Mouse (Mus musculus) lung, postnatal 0 days (tissue): ENCODE results near the gene Cdh26.

Source experiments
- CTCF ChIP-seq: IDR thresholded peaks from 2 replicates; pipeline ENCODE4 v1.5.1; 2016; ENCODE audit warnings: antibody characterized with exemption, mild to moderate bottlenecking
- EP300 ChIP-seq: IDR thresholded peaks from 2 replicates; pipeline ENCODE4 v1.6.1; 2016; ENCODE audit warnings: antibody characterized with exemption, mild to moderate bottlenecking, control low read depth

DNA sequence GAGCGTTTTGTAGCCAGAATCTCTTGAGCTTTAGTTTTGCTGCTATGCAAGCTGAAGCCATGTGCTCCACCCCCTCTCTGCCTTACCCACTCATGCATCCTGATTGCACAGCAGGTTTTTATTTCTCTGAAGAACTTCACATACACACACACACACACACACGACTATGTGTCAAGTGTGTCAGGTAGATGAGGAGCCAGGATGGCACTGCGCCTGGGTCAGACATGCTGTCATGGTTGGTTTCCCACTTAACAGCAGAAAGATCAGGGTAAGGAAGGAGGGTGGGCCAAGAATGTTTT lies 15.2 kb upstream of the Cdh26 start:
- no peak for TF ChIP-seq EP300
- no peak for TF ChIP-seq CTCF
